Mouse (Mus musculus): Measurements from ENCODE around the gene Cenpv. TPM values are rescaled to one million over a fixed set of nuclear protein-coding genes. Genes with fewer than 3 reads are reported as not detected.
A peak's percentile ranks its signal among the peaks of the same experiment; 100 is the strongest.
"Not testable (repeated sequence)": the region's sequence is repeated elsewhere in the genome, so short reads cannot be mapped to it uniquely, and the experiment has no call there.

The Cenpv gene
- total RNA-seq, 1 experiment from 2014 or later: 1.7 TPM

DNA sequence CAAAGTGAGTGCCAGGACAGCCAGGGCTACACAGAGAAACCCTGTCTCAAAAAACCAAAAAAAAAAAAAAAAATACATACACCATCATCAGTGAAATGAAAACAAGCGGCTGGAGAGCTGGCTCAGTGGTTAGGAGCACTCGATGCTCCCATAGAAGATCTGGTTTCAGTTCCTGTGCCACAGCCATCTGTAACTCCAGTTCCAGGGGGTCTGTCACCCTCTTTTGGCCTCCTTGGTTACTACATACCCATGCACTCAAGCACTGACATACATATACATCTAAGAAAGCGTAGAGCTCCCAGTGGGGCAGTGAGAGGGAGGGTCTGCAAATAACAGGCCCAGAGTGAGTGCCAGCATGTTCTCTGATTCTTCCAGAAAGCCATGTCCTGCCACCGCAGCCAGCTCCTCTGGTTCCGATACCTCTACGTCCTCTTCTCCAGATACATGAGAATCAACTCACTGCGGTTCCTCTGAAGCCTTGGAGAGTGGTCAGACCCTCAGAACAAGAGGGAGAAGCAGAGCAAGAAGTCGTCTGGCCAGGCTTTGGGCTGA is 26.5 kb downstream of the Cenpv start:
- no peak for ATAC-seq (ENCODE audit: extremely low read depth, insufficient number of reproducible peaks, low FRiP score, poor library complexity, severe bottlenecking)

DNA sequence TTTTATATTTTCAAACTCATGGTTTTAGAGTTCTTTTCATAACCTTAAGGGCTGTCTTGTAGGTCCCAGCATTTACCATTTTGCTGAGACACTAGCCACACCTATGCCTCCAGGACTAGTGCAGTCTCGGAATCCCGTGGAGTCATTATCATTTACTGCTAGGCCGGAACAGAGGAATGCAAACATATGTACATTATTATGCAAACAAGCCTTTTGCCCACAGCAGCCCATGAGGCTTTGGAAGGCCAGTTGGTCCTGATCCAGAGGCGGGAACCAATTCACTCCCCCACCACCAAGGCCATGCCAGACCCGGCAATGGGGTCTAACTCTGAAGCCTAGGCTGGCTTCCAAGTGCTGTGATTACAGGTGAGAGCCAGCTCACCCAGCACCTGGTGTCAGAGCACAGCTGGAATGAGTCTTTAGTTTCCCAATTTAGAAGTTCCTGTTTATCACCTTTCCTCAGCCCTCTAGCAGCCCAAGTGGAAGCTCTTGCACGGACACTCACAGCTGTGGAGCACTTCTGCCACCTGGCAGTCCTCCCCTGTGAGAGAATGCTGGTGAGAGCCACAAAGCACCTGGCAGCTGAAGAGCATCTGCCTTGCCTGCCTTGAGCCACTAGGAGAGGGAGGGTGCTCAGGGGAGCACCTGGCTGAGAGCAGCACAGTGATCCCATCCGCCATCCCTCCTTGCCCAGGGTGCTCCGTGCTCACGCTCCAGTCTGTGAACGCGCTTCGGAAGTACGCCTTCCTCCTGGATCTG is 27.4 kb downstream of the Cenpv start:
- no peak for ATAC-seq (ENCODE audit: extremely low read depth, insufficient number of reproducible peaks, low FRiP score, poor library complexity, severe bottlenecking)

DNA sequence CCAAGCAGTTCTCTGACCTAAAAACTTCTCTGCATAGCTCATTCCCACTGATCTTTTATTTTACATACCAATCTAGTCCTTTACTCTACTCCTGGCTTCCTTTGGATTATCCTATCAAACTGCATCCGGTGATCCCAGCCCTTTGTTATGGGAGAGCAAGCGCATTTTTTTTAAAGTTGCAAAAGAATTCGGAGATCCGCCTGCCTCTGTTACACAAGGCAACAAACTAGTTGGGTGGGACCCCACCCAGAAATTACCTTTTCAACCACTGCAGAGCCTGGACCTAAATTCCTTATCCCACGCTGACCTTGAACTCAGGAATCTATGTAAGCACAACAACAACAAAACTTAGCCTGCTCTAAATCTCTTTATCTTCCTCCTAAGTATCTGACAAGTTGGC is 28.1 kb downstream of the Cenpv start:
- ATAC-seq (ENCODE audit: extremely low read depth, insufficient number of reproducible peaks, low FRiP score, poor library complexity, severe bottlenecking): no peak

DNA sequence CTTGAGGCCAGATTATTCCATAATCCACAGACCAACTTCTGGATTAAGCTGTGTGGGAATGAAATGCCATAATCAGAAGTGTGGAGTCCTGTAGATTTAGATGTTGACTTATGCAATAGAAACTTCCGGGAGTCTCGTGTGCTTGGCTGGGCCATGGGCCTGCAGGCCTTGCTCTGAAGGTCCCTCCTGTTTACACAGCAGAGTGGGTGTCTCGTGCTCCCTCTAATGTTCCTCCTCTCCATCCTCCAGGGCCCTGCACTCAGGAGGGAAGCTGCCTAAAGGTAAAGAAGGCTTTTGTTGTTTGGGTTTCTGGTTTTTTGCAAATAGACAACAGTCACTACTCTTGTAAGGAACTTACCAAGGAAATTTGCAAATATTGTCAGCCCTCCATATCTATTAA is 29.5 kb downstream of the Cenpv start:
- no peak for ATAC-seq (ENCODE audit: extremely low read depth, insufficient number of reproducible peaks, low FRiP score, poor library complexity, severe bottlenecking)

DNA sequence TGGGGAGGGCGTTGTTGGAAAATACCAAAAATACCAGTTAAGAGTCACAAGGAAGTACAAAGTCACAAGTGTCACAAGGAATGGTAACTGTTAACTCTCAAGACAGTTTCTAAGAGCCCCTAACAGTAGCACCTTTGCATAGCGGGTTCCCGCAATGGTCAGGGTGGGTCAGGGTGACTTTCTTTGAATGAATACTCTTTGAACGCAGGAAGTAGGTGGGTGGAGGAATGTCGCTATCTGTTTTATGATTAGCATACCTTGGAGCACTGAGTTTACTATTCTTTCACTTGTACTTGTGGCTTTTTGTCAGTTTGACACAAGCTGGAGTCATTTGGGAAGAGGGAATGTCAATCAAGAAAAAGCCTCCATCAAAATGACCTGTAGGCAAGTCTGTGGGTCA is 30.2 kb downstream of the Cenpv start:
- ATAC-seq (ENCODE audit: extremely low read depth, insufficient number of reproducible peaks, low FRiP score, poor library complexity, severe bottlenecking): not testable (repeated sequence)

DNA sequence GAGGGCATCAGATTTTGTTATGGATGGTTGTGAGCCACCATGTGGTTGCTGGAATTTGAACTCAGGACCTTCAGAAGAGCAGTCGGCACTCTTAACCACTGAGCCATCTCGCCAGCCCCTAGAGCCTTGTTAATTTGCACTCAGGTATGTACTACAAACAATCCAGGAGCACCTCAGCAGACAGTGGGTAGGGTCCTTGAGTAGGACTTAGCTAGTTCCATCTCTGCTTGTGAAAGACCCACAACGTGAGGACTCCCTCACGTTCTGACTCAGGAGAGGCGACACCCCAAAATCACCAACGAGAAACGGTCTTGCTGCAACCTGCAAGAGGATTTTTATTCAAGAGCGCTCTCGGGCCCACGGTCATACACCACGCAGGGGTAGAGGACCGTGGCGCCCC is 30.7 kb downstream of the Cenpv start:
- not testable (repeated sequence) for ATAC-seq (ENCODE audit: extremely low read depth, insufficient number of reproducible peaks, low FRiP score, poor library complexity, severe bottlenecking)

DNA sequence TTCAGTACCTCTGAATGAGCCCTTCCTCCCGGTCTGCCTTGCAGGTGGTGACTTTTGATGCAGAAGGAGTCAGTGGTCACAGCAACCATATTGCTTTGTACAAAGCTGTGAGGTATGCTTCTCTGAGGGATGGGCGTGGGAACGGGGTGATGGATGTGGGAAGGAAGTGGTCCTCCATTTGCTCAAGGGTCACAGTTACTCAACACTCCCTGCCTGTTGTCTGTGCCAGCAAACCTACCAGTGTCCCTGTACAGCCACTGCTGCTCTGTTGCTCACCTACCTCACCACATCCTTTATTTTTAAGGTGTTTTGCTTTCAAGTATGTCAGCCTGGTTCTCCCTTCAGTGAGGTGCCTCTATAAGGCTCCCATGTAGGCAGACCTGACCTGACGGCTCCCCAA is 31.4 kb downstream of the Cenpv start:
- ATAC-seq (ENCODE audit: extremely low read depth, insufficient number of reproducible peaks, low FRiP score, poor library complexity, severe bottlenecking): peak; percentile 37; the same call in 1 of the 2 replicates

DNA sequence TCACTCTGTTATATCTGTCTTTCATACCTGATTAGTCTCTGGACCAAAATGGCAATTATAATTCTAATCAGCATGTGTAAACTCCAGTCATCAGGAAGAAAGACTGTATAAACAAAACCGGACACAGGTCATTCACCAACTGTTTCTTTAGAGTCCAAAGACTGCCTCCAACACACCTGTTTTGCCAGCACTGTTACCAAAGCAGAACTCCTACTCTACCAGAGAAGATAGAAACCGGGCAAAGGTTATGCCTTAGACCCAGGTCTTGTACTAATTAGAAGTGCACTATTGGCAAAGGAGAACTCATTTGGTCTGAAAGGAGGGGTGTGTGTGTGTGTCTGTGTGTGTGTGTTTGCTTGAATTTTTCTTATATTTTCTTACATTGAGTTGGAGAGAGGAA is 38.5 kb downstream of the Cenpv start:
- no peak for ATAC-seq (ENCODE audit: extremely low read depth, insufficient number of reproducible peaks, low FRiP score, poor library complexity, severe bottlenecking)

DNA sequence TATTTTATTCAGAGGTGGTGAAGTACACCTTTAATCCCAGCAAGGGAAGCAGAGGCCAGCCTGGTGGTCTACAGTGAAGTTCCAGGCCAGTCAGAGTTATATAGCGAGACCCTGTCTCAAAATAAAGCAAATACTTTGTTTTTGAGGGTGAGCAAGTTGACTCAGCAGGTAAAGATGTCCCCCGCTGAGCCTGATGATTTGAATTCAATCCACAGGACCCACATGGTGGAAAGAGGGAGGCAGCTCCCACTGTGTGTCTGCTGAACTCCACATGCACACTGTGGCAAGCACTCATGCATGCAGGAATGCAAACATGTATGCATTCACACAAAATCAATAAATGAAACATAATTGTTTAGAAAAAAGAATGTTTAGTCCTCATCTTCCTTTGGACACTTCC is 40.3 kb downstream of the Cenpv start:
- ATAC-seq (ENCODE audit: extremely low read depth, insufficient number of reproducible peaks, low FRiP score, poor library complexity, severe bottlenecking): no peak

DNA sequence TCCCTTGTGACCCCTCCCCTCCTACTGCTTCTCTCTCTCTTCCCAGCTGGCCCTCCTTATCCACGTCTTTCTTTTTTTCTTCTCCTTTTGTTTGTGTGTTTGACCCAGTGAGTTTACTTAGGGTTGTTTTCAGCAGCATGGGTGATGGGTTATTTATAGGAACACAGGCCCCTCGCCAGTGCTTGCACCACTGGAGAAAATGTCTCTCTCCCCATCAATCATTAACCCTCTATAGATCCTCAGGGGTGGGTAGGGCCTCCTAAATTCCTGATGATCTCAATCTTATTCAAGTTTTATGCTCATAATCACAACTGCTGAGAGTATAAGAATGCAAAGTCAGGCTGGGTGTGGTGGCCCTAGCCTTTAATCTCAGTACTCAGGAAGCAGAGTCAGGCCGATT is 41.9 kb downstream of the Cenpv start:
- no peak for ATAC-seq (ENCODE audit: extremely low read depth, insufficient number of reproducible peaks, low FRiP score, poor library complexity, severe bottlenecking)

DNA sequence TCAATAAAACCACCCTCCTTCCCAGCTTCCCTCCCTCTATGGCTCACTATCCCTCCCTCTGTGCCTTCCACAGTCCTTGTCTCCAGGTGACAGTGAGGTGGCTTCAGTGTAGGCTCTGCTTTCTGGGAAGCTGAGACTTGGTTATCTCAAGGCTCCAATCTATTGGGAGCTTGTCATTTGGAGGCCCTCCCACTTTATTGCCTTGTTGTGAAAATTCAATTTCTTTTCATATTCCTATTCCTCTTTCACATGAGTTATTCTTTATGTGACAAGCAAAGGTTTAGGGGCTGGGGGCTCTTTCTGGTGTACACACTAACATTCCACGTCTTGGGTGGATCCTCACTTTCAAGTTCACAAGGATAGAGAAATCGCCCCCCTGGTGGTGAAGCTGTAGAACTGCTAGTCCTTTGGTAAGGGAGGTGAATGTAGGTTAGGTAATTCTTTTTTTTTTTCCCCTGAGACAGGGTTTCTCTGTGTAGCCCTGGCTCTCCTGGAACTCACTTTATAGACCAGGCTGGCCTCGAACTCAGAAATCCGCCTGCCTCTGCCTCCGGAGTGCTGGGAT is 42.8 kb downstream of the Cenpv start:
- peak; percentile 63; the same call in 1 of the 2 replicates for ATAC-seq (ENCODE audit: extremely low read depth, insufficient number of reproducible peaks, low FRiP score, poor library complexity, severe bottlenecking)

DNA sequence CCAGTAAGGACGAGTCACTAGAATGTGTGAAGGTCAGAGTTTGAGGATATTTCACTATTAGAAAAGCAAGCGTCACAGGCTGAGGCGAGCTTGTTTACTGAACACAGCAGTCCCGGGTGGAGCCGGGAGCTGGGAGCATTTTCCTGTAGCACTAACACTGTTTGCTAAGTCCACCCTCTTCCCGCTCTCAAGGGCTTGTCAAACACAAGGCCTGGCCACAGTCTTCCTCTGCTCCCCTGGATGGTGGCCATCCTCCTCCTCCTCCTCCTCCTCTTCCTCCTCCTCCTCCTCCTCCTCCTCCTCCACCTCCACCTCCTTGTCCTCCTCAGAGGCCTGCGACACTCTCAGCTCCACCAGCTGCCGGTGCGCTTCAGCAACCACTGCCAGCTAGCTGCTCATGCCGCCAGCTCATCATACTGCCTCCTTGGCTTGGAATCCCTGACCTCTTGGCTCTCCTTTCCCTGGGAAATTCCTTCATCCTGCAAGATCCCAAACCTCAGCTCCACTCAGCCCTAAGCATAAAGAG is 43.7 kb downstream of the Cenpv start:
- ATAC-seq (ENCODE audit: extremely low read depth, insufficient number of reproducible peaks, low FRiP score, poor library complexity, severe bottlenecking): no peak

DNA sequence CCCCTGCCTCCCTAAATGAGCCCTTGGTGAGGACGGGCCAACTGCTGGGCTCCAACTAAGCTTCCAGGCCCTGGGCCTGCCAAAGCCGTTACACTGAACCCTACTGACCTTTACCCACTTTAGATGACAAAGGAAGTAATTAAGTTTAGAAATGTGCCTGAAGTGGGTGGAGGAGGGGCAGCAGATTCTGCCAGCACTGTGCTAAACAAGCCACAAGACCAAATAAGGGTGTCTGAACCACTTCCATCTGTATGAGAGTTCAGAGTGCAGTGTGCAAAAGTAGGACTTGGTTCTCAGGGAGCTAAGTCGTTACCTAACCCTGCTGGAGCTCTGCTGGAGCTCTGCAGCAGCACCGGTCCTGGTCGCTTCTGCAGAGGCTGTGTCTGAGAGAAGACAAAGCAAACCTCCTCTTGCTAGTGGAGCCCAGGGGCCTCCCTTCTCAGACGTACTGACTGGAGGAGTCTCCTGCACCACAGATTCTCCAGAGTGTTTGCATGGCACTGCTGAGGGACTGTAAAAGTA is 44.2 kb downstream of the Cenpv start:
- ATAC-seq (ENCODE audit: extremely low read depth, insufficient number of reproducible peaks, low FRiP score, poor library complexity, severe bottlenecking): peak; percentile 70

DNA sequence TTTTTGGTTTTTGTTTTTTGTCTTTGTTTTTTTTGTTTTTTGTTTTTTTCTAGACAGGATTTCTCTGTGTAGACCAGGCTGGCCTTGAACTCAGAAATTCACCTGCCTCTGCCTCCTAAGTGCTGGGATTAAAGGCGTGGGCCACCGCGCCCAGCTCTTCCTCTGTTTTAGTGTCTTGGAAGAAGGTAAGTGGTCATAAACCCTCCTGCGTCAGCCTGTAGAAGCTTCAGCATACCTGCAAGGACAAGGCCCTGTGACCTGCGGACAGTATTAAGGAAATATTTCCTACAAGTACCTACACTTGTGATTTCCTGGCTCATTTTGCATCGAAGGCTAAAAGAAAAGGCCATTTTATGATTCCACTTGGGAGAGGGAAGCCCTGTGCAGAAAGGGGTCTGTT is 45.4 kb downstream of the Cenpv start:
- no peak for ATAC-seq (ENCODE audit: extremely low read depth, insufficient number of reproducible peaks, low FRiP score, poor library complexity, severe bottlenecking)

DNA sequence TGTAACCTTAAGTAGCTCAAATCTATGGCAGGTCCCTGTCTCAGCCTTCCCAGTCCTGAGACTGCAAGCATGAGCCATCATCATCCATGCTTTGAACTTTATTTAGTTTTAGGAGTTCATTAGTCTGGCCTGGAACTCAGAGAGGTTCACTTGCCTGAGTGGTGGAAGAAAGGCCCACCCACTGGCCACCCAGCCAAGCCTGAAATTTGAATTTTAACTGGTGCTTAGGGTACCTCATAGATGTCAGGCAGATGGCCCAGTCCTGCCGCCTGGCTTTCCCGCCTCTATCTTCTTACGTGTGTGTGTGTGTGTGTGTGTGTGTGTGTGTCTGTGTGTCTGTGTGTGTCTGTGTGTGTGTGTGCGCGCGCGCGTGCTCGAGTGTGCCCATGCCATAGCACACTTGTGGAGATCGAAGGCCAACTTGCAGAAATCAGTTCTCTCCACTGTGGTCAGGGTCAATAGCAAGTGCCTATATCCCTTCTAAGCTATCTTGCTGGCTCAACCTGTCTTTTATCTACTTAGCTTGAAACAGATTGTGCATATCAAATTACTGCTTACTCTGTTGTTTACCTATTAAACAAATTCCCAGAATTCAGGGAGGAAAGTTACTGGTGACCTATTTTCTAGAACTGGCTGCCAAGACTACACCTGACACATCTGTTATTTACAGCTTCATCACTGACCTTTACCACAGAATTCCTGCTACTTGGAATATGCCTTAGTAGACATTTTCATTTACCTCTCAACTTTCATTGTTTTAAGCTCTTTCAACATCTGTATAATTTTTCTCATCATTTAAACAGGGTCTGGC is 51.3 kb downstream of the Cenpv start:
- ATAC-seq (ENCODE audit: extremely low read depth, insufficient number of reproducible peaks, low FRiP score, poor library complexity, severe bottlenecking): no peak

DNA sequence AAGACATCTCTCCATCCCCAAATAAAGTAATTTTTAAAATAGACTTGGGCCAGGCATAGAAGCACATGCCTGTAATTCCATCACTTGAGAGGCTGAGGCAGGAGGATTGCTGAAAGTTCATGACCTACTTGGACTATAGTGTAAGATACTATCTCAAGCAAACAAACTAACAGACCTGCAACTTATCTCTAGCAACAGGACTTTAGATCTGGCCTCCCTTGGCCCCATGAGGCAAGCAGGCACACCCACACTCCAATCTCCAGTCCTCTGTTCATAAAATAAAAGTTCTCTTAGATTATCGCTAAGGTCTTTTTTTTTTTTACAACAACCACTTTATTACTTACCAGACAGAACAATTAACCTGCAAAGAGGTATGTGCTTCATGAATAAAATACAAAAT is 52.1 kb downstream of the Cenpv start:
- ATAC-seq (ENCODE audit: extremely low read depth, insufficient number of reproducible peaks, low FRiP score, poor library complexity, severe bottlenecking): no peak

DNA sequence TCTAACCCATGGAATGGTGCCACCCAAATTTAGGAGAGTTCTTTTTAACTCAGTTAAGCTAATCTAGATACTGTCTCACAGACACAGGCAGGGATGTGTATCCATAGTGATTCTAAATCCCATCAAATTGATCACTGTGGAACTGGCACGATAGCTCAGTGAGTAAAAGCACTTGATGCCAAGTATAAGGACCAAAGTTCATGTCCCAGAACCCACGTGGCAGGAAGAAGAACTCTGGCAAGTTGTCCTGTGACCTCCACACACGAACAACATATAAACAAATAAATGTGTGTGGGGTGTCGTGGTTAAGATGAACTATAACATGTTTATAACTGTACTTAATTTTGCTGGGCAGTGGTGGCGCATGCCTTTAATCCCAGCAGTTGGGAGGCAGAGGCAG is 59.5 kb downstream of the Cenpv start:
- ATAC-seq (ENCODE audit: extremely low read depth, insufficient number of reproducible peaks, low FRiP score, poor library complexity, severe bottlenecking): no peak

DNA sequence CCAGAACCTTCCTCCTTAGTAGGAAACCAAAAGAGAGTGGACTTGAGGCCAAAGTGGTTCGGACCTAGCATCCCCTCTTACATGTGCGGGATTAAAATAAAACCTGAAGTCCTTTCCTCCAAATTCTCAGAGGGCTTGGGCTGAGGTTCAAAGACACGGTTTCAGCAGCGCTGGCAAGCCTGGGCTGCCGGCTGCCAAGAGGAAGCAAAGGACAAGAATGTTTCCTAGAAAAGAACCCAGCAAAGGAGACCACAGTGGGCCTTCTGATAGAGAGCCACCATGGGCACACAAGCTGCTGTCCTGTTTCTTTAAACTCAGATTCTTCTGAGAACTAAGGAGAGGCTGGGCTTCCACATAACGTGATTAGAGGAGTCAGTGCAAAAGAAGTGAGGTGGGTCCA is 60.1 kb downstream of the Cenpv start:
- ATAC-seq (ENCODE audit: extremely low read depth, insufficient number of reproducible peaks, low FRiP score, poor library complexity, severe bottlenecking): no peak

DNA sequence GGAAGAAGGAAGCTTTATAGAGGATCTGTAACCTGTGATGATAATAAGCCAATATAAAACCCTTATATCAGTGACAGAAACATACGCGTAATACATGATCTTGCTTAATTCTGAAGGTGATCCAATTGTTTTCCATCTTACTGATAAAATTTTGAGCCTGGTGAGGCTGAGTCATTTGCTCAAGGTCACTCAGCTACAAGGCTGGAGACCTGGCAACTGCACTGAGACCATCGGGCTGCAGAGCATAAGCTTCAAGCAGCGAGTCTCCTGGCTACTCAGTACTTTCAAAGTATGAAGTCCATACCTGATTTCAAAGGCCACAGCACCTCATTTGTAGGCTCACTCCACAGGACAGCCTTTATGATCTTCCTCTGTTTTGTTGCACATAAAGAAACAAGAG is 62.9 kb downstream of the Cenpv start:
- no peak for ATAC-seq (ENCODE audit: extremely low read depth, insufficient number of reproducible peaks, low FRiP score, poor library complexity, severe bottlenecking)
